Mouse (Mus musculus): Measurements from ENCODE around the gene Ift88.

Gene Ift88

DNA sequence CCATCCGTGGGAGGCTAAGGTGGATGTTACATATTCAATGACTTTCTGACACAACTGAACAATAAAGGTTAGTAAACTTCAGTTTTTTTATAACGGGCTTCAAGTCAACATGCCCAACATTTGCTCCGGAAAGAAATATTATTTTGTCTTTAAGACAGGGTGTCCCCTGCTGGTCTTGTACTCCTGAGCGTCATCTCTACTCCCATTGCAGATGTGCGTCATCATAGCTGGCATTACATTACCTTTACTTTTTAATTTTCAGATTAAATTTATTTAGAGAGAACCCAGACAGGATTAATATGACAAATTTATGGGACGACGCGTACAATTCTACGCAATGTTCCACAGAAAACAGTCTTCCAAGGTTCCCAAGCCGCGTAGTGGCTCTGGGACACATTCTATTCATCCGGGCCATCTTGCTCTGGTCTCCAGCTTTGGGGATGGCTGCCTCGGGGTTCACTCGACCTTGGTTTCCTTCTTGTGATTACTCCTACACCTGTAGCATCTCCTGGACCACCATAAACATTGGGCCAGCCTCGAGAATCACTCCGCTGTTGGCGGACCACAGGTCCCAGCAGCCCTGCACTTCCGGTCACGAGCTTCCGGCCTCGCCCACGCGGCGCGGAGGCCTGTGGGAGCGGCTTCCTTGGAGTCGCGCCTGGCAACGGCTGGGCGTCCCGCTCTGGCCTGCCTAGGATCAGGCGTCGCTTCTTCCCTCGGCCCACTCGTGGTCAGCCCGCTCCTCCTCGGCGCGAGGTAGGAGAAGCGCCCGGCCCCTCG is at the start of gene Ift88:
Ift88 (plus strand) TSS at position 631 of the 780 bp plus-strand sequence.
- peak; percentile 89 to 92 for DNase-seq (ENCODE audit: low spot score in 2 of 2)

- DNase-seq (ENCODE audit: low spot score in 2 of 2) = no peak
Observed at GRCm38 (mm10) chr14:57375205-57375604, 48.7 kb upstream of the Ift88 start.

DNA sequence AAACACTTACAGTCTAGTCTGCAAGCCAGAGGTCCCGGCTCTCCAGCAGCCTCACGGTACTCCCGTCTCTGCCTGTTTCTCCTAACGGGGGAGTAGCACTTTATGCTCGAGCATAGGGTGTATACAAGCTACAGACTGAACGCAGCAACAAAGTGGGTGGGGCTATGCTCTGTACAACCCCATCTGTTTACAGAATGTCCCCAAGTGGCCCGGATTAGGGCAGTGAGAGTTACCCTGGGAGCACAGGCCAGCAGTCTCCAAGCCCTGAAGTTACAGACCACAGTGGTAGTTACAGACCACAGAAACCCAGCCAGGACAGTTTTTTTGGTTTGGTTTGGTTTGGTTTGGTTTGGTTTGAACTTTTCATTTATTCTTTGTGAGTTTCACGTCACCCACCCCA is 47.8 kb upstream of the Ift88 start:
- no peak for DNase-seq (ENCODE audit: low spot score in 2 of 2)

DNA sequence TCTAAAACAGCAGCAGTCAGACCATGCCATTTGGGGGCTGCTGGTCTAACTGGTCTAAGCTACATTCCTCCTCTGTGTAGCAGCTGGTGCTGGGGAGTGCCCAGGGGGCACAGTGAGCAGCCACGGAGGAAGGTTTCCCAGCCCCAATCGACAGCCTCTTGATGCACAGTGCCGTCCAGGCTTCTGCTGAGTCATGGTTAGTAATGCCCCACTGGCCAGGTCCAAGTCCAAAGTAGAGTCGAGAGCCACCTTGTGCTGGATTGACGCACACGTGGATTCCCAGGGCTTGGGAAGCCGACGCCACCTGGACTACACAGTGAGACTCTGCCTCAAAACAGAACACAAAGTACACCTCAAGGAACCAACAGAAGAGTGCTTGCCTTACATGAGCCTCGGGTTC is 46.9 kb upstream of the Ift88 start:
- no peak for DNase-seq (ENCODE audit: low spot score in 2 of 2)

- no peak for DNase-seq (ENCODE audit: low spot score in 2 of 2)
Observed at GRCm38 (mm10) chr14:57377531-57377930, 46.3 kb upstream of the Ift88 start.

DNA sequence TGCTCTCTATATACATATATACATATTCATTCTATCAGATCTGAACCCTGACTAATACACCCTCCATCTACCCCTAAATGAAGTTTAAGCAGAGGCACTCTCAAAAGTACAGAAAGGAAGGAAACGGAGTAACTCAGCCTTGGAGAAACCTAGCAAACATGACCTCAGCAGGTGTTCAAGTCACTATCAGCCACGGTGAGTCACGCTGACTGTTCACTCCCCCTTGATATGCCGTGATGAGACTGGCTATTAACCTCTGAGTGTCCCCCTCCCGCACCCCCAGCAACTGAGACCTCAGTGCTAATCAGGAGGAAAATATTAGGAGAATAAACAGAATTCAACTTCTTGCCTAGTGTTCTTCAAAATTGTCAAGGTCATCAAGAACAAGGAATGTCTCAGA is 38.2 kb upstream of the Ift88 start:
- no peak for DNase-seq (ENCODE audit: low spot score in 2 of 2)

GRCm38 (mm10) chr14:57386758-57387561 is 36.9 kb upstream of the Ift88 start:
- no peak for DNase-seq (ENCODE audit: low spot score in 2 of 2)

DNA sequence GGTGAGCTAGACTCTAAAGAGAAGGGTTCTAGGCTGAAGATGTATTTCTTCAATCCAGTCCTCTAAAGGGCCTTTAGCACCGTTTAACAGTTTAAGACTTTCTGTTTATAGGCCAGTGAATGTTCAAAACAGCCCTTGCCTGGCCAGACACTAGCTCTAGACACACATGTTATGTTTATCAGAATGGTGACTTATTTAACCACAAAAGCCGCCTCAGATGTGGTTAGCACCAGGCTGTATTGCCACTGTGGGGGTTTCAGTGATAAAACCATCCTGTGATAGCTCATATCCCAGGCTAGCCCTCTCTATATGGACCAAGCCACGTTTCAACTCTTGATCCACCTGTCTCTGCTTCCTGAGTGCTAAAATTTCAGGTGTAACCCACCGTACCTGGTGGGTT is 32.2 kb upstream of the Ift88 start:
- DNase-seq (ENCODE audit: low spot score in 2 of 2) = no peak

GRCm38 (mm10) chr14:57392278-57392677 is 31.6 kb upstream of the Ift88 start:
- no peak for DNase-seq (ENCODE audit: low spot score in 2 of 2)

DNA sequence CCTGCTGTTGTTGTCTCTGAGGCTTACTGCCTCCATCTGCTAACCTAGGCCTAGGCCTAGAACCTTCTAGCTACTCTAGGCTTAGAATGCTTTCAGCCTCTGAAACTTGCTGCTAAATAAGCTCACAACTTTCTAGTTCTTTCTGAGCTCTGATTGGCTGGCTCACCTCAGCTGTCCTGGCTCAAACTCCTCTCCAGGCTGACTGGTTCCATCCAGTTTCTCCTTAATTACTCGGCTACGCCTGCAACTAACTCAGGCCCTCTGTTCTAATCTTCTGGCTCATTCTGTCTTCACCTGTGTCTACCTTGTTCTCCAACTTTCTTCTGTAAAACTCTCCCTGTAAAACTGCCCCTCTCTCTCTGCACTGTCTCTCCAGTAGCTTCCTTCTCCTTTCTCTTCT is 28.4 kb upstream of the Ift88 start:
- DNase-seq (ENCODE audit: low spot score in 2 of 2) = no peak

GRCm38 (mm10) chr14:57397221-57397620 is 26.6 kb upstream of the Ift88 start:
- DNase-seq (ENCODE audit: low spot score in 2 of 2) = no peak

DNA sequence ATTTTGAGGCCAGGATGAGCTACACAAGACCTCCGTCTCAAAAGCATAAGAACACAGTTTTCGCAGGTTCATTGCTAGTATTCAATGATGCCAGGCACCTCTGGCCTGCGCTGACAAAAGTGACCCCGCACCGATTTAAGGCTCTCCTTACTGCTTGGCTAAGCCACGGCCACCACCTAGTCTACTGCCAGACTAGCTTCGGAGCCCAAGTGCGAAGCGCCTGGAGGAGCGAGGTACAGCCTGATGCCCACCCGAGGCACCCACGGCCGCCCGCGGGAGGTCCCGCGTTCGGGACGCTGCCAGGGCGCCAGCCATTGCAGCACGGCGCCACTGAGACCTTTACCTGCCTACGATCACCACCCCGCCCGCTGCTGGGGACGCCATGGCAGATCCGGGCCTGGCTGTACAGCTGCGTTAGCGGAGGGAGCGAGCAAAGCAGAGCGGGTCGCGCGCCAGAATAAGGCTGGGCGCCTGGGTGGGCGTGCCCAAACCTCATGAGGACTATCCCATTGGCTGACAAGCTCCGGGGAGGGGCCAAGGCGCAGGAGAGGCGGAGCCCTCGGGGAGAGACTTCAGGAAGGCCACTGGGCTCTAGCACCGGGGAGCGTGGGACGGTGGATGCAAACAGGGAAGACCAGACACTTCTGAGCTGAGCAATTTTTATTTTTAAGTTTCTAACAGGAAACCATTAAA is 25.7 kb upstream of the Ift88 start, which contains the start of gene Cryl1:
Cryl1 (minus strand) TSS at position 465 of the 693 bp plus-strand sequence.
- peak; percentile 91 to 94 for DNase-seq (ENCODE audit: low spot score in 2 of 2)

- DNase-seq (ENCODE audit: low spot score in 2 of 2) = no peak
Observed at GRCm38 (mm10) chr14:57398813-57399427, 24.9 kb upstream of the Ift88 start.

DNA sequence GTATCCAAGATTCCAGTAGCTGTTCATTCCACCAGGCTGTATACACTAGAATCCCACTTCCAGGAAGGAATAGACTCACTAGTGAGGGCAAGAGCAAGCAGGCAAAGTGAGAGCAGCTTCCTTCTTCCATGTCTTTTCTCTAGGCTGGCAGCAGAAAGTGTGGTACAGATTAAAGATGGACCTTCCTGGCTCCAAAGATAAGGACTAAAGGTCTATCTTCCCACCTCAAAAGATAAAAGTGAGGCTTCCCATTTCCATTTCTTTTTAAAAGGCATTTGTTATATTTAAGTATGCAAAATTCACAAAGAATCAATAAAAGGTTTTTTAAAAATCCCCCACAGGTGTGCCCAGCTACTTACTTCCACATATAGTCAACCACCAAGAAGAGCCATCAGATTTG is 21.0 kb upstream of the Ift88 start:
- no peak for DNase-seq (ENCODE audit: low spot score in 2 of 2)

DNA sequence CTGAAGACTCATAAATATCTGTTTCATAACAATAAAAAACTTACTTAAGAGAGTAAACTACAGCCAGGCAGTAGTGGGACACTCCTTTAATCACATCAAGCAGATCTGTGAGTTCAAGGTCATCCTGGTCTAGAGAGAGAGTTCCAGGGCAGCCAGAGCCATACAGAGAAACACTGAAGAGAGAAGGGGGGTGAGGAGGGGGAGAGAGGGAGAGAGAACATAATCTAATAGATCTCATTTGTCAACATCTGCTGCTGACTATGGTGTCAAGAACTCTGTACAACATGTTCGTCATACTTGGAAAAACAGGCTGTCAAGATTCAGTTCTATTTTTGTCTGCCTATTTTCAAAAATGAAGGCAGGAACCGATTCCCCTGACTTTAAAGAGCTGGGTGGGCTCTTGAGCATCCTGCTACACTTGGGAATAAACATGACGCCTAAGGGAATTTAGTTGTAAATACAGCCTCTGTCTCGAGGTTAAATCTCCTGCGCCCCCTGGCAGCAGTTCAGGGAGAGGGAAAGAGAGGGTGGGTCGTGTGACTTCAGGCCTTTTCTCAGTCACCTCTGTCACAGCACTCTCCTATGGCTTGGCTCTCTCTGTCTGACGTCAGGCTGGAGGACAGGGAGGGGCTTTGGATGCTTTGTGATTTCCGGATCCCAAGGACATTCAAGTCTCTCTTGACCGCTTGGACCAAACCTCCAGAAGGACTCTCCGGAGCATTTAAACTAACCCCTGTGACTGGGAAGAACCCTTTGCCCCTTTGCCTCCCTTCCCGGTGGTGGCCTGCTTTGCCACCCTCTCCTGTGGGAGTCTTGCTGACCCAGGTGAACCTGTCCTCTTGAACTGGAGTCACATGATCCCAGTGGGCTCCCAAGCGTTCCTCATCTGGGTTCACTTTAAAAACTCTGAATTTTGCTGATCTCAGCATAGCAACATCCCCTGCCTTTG is 16.5 kb upstream of the Ift88 start:
- peak in 1 of 2 experiments; percentile 46 for DNase-seq (ENCODE audit: low spot score in 2 of 2)

DNA sequence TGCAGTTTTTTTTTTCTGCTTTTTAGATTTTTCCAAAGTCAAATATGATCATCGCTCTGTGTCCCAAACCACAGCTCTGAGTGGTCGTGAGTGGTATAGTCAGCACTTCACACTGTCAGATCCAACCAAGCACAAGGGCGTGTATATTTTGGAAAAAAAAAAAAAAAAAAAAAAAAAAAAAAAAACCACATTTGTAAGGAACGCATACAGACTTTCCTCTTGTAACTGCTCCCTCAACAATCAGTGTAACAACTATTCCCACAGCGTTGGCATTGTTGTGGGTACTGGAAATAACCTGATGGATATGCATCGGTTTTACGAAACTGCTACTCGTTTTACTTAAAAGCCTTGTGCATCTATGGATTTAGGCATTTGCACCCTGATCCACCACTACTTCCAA is 15.8 kb upstream of the Ift88 start:
- no peak for DNase-seq (ENCODE audit: low spot score in 2 of 2)

DNA sequence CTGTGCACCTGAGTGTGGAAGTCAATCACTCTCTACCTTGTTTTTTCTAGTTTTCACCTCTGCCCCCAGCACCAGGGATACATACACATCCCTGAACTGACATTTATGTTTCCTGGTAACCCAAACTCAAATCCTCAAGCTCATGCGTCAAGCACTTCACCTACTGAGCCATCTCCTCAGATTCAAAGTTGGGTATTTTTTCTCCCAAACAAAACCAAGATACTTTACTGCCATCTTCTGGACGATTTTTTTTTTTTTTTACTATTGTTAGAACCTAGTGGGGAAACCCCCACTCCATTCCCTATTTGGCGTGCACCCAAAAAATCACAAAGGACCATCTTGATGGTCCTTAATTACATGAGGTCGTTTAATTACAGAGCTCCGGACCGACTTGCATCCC is 14.8 kb upstream of the Ift88 start:
- DNase-seq (ENCODE audit: low spot score in 2 of 2) = no peak

- DNase-seq (ENCODE audit: low spot score in 2 of 2) = peak in 1 of 2 experiments; percentile 23
Observed at GRCm38 (mm10) chr14:57412166-57412565, 11.7 kb upstream of the Ift88 start.

- DNase-seq (ENCODE audit: low spot score in 2 of 2) = no peak
Observed at GRCm38 (mm10) chr14:57417187-57417586, 6.7 kb upstream of the Ift88 start.

GRCm38 (mm10) chr14:57424212-57424561 is 325 bp downstream of the Ift88 start:
- no peak for DNase-seq (ENCODE audit: low spot score in 2 of 2)

- no peak for DNase-seq (ENCODE audit: low spot score in 2 of 2)
Observed at GRCm38 (mm10) chr14:57430451-57430850, 6.6 kb downstream of the Ift88 start.

Measured in frontal cortex, postnatal 10 days (tissue).